Mouse (Mus musculus) heart, adult 11 months (tissue): ENCODE measurements around the gene Pde11a.
A peak's percentile ranks its signal among the peaks of the same experiment; 100 is the strongest.

ENCODE experiments used
- DNase-seq: peaks from one replicate; pipeline ENCODE4 v3.0.0; 2022

Pde11a gene

DNA sequence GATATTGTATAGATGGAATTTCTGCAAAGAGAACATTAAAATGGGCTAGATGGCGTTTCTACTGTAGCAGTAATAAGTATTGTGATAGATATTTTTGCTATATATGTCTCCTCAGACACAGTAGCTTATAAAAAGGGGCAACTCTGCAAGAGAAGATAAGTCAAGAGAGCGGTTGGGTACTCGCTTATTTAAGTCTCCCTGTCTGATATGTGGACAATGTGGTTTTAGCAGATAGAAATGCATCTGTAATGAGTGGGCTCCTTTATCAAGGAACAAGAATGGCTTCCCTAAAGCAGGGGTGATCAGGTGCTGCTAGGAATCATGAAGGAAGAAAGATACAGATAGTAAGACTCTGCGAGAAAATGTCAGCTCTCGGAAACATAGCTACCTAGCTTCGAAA lies 18.2 kb downstream of the Pde11a start:
- DNase-seq: peak; percentile 27

DNA sequence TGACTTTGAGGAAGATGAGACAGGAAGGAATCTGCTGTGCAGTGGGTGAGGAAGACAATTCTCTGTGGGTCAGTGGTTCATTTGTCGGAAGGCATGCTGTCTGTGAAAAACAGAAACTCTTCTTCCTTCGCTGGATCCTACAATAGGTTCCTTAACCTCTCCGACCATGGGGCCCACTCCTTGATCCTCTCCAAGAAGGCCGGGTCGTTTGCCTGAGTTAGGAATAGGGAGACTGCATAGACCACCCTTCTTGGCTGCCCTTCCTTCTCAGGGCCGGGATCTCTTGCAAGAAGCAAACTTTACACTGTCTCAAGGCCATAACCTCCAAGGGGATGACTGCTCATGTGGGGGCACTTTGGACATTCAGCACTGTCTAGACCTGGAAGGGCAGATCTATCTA lies 19.3 kb downstream of the Pde11a start:
- peak; percentile 76 for DNase-seq

GRCm38 (mm10) chr2:76287671-76288070 lies 50.9 kb downstream of the Pde11a start:
- DNase-seq: no peak

GRCm38 (mm10) chr2:76286288-76286740 lies 52.3 kb downstream of the Pde11a start:
- DNase-seq: peak; percentile 89

- peak; percentile 61 for DNase-seq
Observed at GRCm38 (mm10) chr2:76285150-76285549, 53.4 kb downstream of the Pde11a start.

DNA sequence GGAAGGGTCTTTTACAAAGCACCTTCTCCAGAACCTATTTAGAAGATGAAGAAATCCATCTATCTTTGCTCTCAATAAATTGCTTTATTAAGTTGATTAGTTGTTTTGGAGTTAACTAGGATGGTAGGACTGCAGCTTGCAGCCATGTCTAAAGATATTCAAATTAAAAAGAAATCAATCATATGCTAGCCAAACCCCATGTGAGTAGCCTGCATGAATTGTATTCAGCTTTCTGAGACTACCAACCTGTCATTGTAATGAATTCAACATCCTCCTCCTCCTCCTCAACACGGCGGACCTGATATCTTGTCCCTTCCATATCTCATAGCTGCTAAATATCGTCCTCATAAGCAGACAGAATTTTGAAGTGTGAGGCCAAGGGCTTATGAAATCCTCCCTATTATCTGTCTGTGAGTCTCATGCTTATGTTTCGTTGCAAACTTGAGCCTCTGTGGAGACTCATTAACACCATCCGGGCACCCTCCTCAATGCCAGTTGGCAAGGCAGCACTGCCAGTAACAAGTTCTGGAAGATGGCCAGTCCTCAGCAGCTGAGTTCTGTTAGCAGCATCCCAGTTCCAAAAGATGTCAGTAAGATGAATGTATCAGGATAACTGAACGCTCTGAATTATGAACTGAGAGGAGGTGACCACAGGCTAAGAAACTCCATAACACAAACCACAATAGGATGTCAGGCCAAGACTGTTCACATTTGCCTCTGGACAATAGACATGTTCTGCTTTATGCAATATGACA lies 55.0 kb downstream of the Pde11a start:
- DNase-seq: peak; percentile 96

DNA sequence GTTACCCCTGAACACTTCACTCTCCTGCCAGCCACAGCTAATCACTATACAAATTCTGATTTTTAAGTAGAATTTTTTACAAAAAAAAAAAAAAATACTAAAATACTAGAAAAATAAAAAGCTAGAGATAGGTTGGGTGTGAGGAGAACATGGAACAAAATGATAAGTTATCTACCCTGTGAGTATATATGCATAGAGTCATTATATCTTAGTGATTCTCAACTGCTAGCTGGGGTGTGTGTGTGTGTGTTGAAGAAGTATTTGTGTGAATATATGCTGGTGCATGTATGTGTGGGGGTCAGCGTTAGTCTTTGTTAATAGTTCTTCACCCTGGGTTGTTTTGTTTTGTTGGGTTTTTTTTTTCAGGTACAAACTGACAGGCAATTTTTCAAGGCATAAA lies 69.1 kb downstream of the Pde11a start:
- DNase-seq: no peak

DNA sequence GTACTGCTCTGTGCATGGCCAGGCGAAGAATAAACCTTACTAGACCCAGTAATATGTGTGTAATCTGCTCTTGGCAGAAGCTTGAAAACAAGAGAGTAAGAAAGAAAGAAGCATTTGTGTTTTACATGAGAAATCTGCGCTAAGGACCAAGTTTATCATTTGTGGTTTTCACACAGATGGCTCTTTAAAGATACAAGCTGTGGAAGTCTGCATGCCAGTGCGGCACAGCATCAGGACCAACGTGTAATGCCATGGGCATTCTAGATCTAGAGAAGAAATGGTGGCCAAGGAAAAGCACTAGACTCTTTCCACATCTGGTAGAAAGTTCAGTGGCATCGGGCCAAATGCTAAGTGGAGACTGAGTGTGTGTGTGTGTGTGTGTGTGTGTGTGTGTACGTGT lies 71.2 kb downstream of the Pde11a start:
- peak; percentile 50 for DNase-seq

DNA sequence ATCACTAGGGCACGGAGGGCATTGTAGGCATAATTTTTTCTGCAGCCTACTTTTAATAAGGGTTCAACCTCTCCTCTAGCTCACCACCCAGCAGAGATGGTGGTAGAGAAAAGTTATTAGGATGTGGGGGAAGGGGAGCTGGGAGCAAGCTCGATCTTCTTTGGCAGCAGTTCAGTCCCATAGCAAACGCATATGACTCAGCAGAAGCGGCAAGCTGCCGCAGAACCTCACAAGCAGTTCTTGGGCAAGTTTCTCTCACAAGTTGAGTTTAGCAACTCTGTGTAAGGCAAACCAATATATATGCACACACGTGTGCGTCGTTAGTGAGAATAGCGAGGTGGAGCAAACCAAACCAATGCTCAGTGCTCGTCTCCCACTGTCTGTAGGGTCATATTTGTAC lies 72.0 kb downstream of the Pde11a start:
- DNase-seq: no peak

DNA sequence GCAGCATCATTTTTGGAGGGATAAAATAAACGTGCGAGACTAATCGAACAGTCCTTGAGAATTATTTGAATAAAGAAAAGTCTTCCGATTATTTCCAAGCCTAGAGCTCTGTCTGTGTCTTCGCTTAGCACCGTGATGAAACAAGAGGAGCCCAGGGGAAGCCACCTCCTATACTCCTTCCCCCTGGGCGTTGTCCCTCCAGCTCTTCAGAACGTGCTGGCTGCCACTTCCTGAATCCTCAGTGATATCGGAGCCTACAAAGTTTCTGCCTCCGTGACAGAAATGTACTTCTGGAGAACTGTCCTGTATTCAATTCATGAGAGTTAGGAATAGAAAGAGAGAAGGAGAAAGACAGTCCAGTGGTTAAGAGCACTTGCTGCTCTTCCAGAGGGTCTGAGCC lies 74.3 kb downstream of the Pde11a start:
- DNase-seq: no peak

DNA sequence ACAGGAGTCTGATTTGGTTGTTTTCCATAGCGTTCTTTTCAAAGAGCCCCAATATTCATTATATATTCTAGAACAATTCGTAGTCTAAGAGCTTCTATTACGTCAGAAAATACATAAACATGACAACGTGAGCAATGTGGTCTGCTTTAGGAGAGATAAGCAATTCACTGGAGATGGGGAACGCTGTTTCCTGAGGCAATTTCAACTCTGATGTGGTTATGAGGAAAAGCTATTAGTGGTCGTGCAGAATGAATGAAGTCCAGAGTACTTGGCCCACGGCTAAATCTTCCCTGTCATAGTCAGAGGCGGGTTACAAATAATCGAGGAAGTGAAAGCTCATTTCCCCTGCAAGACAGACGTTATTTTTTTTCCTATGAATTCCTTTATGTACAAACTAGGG lies 75.9 kb downstream of the Pde11a start:
- no peak for DNase-seq

DNA sequence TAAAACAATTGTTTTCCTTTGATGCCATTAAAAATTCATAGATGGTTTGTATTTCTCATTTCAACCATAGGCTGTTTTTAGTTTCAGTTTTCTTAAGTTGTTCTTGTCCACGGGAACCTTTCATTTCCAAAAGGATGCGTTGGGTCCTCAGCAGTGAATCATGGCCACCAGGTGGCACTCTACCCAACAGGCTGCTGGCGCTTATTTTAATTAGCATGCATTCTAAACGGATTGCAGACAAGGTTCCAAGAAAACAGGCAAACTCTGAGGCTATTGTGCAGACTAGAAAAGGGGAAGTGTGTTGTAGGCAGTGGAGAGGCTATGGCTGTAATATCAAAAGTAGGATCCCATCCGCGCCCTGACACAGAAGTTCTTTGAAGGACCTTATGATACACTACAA lies 83.7 kb downstream of the Pde11a start:
- DNase-seq: no peak

DNA sequence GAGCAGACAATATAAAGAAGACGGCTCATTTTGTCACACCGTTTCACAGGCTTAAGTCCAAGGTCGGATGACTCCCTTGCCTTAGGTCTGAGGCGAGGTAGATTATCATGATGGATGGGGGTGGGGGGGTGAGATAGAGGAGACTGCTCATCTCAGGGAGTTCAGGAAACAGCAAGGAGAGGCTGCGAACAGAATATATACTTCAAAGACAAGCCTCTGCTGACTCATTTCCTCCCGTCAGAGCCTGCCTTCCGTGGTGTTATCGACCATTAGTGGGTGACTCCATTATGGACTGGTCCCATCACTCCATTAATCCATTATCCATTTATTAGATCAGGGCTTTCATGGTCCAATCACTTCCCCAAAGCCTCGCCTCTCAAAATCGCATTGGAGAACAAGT lies 87.2 kb downstream of the Pde11a start:
- no peak for DNase-seq

DNA sequence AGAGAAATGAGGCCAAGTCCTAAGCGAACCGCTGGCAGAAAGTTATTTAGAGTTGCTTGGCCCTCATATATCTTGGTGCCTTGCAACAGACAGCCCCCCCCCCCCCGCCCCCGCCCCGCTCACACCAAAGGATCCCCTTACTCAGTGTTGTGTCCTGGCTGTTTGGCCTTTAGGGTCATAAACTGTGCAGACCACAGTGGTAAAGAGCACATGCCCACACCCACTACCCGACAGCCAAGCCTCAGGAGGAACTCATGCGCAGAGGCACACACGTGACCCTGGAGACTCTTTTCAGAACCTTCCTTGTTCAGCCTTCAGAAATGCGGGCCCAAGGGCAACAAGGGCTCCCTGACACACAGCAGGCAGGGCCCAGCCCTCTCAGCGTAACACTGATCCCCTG lies 90.3 kb downstream of the Pde11a start:
- no peak for DNase-seq

GRCm38 (mm10) chr2:76239175-76239574 lies 99.4 kb downstream of the Pde11a start:
- DNase-seq: no peak

- peak; percentile 29 for DNase-seq
Observed at GRCm38 (mm10) chr2:76238496-76238895, 100.1 kb downstream of the Pde11a start.

DNA sequence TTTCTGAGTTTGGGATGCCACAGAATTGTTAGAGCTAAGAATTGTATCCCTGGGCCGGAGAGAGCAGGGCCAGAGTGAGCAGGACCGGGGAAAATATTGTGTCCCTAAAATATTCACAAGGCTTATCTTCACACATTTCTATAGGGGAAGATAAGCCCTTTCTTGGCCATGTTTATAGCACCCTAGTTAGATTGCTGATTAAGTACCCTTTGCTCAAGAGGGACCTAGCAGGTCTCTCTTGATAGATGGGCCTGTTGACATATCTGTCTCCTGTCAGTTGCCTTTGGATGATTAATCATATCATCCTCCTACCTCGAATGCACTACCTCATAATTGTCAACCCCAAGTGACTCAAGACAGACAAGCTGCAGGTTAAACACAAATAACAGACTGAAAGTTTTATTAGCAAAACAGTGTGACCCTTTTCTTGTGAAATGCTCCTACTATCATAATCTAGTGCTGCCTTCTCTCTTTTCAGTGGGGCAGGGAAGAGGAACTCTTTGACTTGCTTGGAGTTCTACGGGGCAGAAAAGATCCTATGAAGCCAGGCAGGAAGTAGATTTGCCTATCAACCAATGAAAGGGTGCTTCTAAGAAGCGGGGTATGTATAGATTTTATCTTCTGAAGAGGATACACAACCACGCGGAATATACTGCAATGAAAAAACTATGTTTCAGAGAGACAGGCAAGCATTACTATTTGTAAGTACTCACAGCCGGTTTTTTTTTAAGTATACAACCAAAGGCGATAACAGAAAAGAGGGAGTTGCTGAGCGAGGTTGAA lies 100.7 kb downstream of the Pde11a start:
- no peak for DNase-seq

DNA sequence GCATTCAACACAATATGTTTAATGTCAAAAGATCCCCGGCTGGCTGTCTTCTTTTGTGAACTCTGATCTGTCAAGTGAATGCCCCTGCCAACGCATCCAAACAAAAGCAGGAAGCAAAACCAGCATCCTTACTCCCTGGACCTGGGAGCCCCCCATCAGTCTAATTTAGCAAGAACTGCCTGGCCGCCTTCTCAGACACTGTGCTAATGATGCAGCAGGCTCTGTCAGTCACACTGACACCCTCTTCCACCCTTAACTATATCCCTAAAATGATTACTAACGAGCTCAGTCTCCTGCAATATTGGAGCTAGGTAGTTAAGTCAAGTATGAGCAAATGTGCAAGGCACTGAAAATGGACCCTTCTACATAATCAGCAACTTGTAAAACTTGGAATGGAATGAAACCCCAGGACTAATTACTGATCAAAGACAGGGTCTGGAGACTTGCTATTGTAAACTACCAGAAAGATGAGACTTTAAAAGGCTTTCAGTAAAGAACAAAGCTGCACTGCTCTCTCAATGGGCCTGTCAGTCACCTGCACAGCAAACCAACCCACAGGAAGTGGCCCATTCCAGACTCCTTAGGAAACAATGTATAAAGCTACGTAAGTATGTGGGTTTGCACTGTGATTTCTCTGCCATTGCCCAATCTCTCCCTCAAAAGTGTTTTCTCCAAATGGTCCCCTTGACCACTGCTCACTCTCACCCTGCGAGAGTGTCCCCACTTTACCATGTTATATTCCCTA lies 118.0 kb downstream of the Pde11a start:
- DNase-seq: no peak

GRCm38 (mm10) chr2:76219540-76219939 lies 119.0 kb downstream of the Pde11a start:
- no peak for DNase-seq

DNA sequence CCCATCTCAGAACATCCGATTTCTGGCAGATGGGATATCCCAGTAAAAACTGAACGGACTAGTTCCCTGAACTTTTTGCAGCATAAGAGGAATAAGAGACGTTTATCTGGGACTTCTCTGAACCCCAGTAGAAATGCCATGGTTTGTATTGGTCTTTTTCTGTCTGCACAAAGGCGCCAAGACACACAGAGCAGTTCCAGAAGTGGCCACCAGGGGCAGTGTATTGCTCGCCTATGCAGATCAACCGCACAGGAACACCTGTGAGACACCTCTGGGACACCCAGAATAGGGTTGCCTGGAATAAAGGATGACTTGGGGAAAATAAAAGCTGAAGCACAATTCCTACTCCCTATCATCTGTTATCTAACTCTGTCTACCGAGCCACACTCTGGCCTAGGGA lies 122.4 kb downstream of the Pde11a start:
- DNase-seq: peak; percentile 63

- DNase-seq: peak; percentile 35
Observed at GRCm38 (mm10) chr2:76215219-76215618, 123.4 kb downstream of the Pde11a start.

DNA sequence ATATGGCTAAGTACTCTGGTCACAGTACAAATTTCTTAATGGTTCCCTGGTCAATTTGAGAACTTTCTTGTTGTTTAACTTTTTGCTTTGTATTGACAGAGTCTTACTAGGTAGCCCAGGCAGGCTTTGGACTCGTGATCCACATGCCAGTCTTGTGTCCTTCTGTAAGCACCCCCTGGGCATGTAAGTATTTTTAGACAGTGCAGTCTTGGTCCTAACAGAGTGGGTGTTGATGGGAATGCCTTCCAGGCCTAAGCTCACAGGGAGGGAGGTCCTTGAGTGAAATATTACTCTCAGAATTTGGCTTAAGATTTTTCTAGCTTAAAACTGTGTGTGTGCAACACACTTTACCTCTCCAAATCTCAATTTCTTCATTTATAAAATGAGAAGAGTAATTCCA lies 153.4 kb downstream of the Pde11a start:
- DNase-seq: peak; percentile 95

GRCm38 (mm10) chr2:76162822-76163221 lies 175.8 kb downstream of the Pde11a start:
- DNase-seq: peak; percentile 51

GRCm38 (mm10) chr2:76158973-76159372 lies 179.6 kb downstream of the Pde11a start:
- DNase-seq: no peak
